Mouse (Mus musculus): Measurements from ENCODE around the gene Fam189a2.
A peak's percentile ranks its signal among the peaks of the same experiment; 100 is the strongest.

Fam189a2 gene

GRCm38 (mm10) chr19:23941422-23941949 is 89.3 kb downstream of the Fam189a2 start:
- no peak for DNase-seq (ENCODE audit: low read depth, low spot score)

- DNase-seq (ENCODE audit: low read depth, low spot score): no peak
These were observed 100.0 kb downstream of the Fam189a2 start for GRCm38 (mm10) chr19:23930826-23931225.

GRCm38 (mm10) chr19:23925541-23925940 is 105.3 kb downstream of the Fam189a2 start:
- DNase-seq (ENCODE audit: low read depth, low spot score): peak; percentile 40

- DNase-seq (ENCODE audit: low read depth, low spot score): no peak
These were observed 106.0 kb downstream of the Fam189a2 start for GRCm38 (mm10) chr19:23924791-23925190.

GRCm38 (mm10) chr19:23924057-23924456 is 106.8 kb downstream of the Fam189a2 start:
- DNase-seq (ENCODE audit: low read depth, low spot score): no peak
